Mouse (Mus musculus): ENCODE data around the gene Eml6. TPM values are rescaled to one million over a fixed set of nuclear protein-coding genes. Genes with fewer than 3 reads are reported as not detected.
A peak's percentile ranks its signal among the peaks of the same experiment; 100 is the strongest.

The Eml6 gene
- polyA plus RNA-seq, 1 experiment, result 2.5 TPM

DNA sequence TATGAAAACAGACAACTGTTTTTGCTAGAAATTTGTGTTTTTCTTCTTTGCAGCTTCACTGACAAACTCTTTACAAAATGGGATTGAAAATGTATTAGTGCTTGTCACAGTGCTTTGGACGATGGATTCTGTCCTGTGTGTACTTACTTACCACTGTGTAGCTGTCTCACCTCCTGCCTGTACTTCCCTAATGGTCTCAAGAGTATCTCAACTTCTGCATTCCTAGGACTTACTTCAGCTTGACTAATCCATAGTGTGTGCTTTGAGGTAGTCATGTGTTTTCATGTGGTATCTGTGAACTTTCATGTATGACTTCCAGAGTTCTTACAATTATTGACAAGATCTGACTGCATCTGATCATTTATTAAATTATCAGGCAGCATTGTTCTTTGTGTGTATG is 297.9 kb downstream of the Eml6 start:
- H3K4me3 ChIP-seq (ENCODE audit: insufficient read depth, low read depth, low read length), result no peak overlapping the region
- no peak for DNase-seq
- 79% methylated on average over 1 of the region's 1 CpGs for WGBS
- H3K27ac ChIP-seq (ENCODE audit: insufficient read depth, low read depth, low read length), result no peak overlapping the region
- no peak for TF ChIP-seq CTCF (conservative IDR thresholded peaks at IDR 0.05; ENCODE audit: insufficient read depth, insufficient read length, low read depth, low read length)
- no peak for TF ChIP-seq POLR2A (IDR thresholded peaks at IDR 0.05; ENCODE audit: low read depth, low read length)
- H3K36me3 ChIP-seq (ENCODE audit: control insufficient read depth, insufficient read depth, low read length), result no peaks in the 10 kb centered on the region
- no peaks in the 10 kb centered on the region for H3K4me1 ChIP-seq (ENCODE audit: control insufficient read depth, insufficient read depth, low read length)
- H3K27me3 ChIP-seq (replicated peaks; ENCODE audit: control insufficient read depth, insufficient read depth, low read length), result no peaks in the 10 kb centered on the region

DNA sequence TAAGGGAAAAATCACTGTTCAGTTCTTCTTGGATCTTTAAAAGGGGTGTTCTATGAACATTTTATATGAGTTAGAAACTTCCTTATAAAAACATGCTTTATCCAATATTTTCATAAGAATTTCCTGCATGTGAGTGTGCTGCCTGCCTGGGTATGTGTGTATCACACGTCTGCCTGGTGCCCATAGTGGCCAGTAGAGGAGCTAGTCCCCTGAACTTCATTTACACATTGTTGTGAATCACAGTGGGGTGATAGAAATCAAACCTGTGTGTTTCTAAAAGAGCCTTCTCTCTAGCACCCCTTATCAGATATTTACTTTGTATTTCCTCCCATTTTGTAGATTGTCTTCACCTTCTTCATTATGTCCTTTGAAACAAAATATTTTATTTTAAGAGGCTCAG is 300.2 kb downstream of the Eml6 start:
- WGBS, result 92% methylated on average over 1 of the region's 1 CpGs
- no peak overlapping the region for H3K27ac ChIP-seq (ENCODE audit: insufficient read depth, low read depth, low read length)
- no peak for DNase-seq
- H3K27me3 ChIP-seq (replicated peaks; ENCODE audit: control insufficient read depth, insufficient read depth, low read length), result no peaks in the 10 kb centered on the region
- no peak overlapping the region for H3K4me3 ChIP-seq (ENCODE audit: insufficient read depth, low read depth, low read length)
- TF ChIP-seq POLR2A (IDR thresholded peaks at IDR 0.05; ENCODE audit: low read depth, low read length), result no peak
- TF ChIP-seq CTCF (conservative IDR thresholded peaks at IDR 0.05; ENCODE audit: insufficient read depth, insufficient read length, low read depth, low read length), result no peak
- H3K4me1 ChIP-seq (ENCODE audit: control insufficient read depth, insufficient read depth, low read length), result peaks cover 2% of the 10 kb centered on the region; the same call in 1 of the 2 replicates
- no peaks in the 10 kb centered on the region for H3K36me3 ChIP-seq (ENCODE audit: control insufficient read depth, insufficient read depth, low read length)

DNA sequence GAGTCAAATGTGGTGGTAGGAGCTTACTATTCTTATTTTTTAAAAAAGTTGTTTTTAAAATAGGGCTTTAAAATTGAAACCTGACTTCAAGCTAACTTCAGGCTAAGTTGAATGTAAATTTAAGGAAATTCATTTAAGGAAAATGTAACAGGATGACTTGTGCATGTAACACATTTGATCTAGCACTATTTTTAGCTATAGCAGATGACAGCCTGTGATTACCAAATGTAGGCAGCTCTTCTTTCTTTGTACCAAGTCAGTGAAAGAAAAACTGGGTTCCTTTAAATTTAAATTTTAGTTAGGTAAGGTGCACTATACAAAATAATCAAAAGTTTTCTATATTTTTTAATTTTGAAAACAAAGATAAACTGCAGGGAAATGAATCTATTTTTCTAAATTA is 300.7 kb downstream of the Eml6 start:
- Histone ChIP-seq H3K4me1 (ENCODE audit: control insufficient read depth, insufficient read depth, low read length) (peaks cover 2% of the 10 kb centered on the region; the same call in 1 of the 2 replicates), H3K27me3 (replicated peaks; ENCODE audit: control insufficient read depth, insufficient read depth, low read length) (no peaks in the 10 kb centered on the region), H3K36me3 (ENCODE audit: control insufficient read depth, insufficient read depth, low read length) (no peaks in the 10 kb centered on the region), H3K27ac (ENCODE audit: insufficient read depth, low read depth, low read length) (no peak overlapping the region), H3K4me3 (ENCODE audit: insufficient read depth, low read depth, low read length) (no peak overlapping the region)
- TF ChIP-seq CTCF (conservative IDR thresholded peaks at IDR 0.05; ENCODE audit: insufficient read depth, insufficient read length, low read depth, low read length), result no peak
- no peak for TF ChIP-seq POLR2A (IDR thresholded peaks at IDR 0.05; ENCODE audit: low read depth, low read length)
- DNase-seq, result no peak

DNA sequence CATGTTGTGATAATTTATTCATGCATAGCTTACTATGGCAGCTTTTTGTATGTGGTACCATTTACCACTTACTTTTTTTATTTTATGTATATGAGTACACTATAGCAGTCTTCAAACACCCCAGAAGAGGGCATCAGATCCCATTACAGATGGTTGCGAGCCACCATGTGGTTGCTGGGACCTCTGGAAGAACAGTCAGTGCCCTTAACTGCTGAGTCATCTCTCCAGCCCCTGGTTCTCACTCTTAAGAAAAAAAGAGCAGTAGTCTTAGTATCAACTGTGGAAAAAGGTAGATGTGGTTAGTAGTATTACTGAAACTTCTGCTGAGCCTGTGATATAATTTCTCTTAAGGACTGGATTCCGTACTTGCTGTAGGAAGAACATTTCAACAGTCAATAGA is 301.6 kb downstream of the Eml6 start:
- TF ChIP-seq CTCF (conservative IDR thresholded peaks at IDR 0.05; ENCODE audit: insufficient read depth, insufficient read length, low read depth, low read length) (no peak), POLR2A (IDR thresholded peaks at IDR 0.05; ENCODE audit: low read depth, low read length) (no peak)
- WGBS, result 97% methylated on average over 2 of the region's 2 CpGs
- H3K4me1 ChIP-seq (ENCODE audit: control insufficient read depth, insufficient read depth, low read length), result peaks cover 2% of the 10 kb centered on the region; the same call in 1 of the 2 replicates
- no peak overlapping the region for H3K4me3 ChIP-seq (ENCODE audit: insufficient read depth, low read depth, low read length)
- no peak overlapping the region for H3K27ac ChIP-seq (ENCODE audit: insufficient read depth, low read depth, low read length)
- no peaks in the 10 kb centered on the region for H3K27me3 ChIP-seq (replicated peaks; ENCODE audit: control insufficient read depth, insufficient read depth, low read length)
- no peak for DNase-seq
- no peaks in the 10 kb centered on the region for H3K36me3 ChIP-seq (ENCODE audit: control insufficient read depth, insufficient read depth, low read length)

DNA sequence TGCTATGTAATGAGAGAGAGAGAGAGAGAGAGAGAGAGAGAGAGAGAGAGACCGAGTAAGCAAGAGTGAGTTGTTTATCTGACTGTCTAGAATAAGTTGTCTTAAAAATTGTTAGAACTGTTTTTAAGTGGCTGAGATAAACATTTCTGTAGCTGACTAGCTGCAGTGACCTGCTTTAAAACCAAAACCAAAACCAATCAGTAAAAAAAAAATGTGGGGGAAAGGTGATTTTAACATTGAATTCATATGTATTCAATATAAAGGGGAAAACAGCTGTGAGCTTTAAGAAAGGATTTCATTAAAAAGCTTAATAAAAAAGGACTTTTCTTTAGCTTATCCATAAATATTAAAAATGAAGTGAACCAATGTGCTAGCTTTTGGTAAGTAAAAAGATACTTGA is 306.2 kb downstream of the Eml6 start:
- no peak overlapping the region for H3K27ac ChIP-seq (ENCODE audit: insufficient read depth, low read depth, low read length)
- 48% methylated on average over 1 of the region's 1 CpGs for WGBS
- H3K4me1 ChIP-seq (ENCODE audit: control insufficient read depth, insufficient read depth, low read length), result peaks cover 7% of the 10 kb centered on the region
- no peak overlapping the region for H3K4me3 ChIP-seq (ENCODE audit: insufficient read depth, low read depth, low read length)
- no peaks in the 10 kb centered on the region for H3K27me3 ChIP-seq (replicated peaks; ENCODE audit: control insufficient read depth, insufficient read depth, low read length)
- TF ChIP-seq CTCF (conservative IDR thresholded peaks at IDR 0.05; ENCODE audit: insufficient read depth, insufficient read length, low read depth, low read length) (no peak), POLR2A (IDR thresholded peaks at IDR 0.05; ENCODE audit: low read depth, low read length) (no peak)
- no peak for DNase-seq
- H3K36me3 ChIP-seq (ENCODE audit: control insufficient read depth, insufficient read depth, low read length), result no peaks in the 10 kb centered on the region

DNA sequence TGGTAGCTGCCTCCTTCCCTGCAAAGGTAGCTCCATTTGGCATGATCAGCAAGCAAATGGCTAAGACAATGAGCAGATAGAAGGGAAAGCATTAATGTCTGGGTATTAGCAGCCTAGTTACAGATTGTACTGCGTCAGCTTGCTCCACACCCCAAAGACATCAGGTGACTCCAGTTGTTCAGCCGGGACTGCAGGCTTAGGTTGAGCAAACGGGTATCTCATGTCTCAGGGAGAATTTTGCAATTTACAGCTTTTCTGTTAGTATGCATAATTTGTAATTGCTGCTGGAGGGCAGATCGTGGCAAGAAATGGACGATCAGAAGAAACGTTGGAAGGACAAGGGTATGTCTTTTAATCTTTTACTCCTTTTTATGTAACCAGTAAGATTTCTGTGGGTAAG is 307.3 kb downstream of the Eml6 start:
- DNase-seq, result peak; percentile 69
- WGBS, result 21% methylated on average over 6 of the region's 6 CpGs
- TF ChIP-seq POLR2A (IDR thresholded peaks at IDR 0.05; ENCODE audit: low read depth, low read length), result no peak
- TF ChIP-seq CTCF (conservative IDR thresholded peaks at IDR 0.05; ENCODE audit: insufficient read depth, insufficient read length, low read depth, low read length), result no peak
- Histone ChIP-seq H3K36me3 (ENCODE audit: control insufficient read depth, insufficient read depth, low read length) (no peaks in the 10 kb centered on the region), H3K4me1 (ENCODE audit: control insufficient read depth, insufficient read depth, low read length) (peaks cover 7% of the 10 kb centered on the region), H3K4me3 (ENCODE audit: insufficient read depth, low read depth, low read length) (peak overlapping the region; percentile 30), H3K27me3 (replicated peaks; ENCODE audit: control insufficient read depth, insufficient read depth, low read length) (no peaks in the 10 kb centered on the region), H3K27ac (ENCODE audit: insufficient read depth, low read depth, low read length) (peak overlapping the region; percentile 64; the same call in 1 of the 2 replicates)

DNA sequence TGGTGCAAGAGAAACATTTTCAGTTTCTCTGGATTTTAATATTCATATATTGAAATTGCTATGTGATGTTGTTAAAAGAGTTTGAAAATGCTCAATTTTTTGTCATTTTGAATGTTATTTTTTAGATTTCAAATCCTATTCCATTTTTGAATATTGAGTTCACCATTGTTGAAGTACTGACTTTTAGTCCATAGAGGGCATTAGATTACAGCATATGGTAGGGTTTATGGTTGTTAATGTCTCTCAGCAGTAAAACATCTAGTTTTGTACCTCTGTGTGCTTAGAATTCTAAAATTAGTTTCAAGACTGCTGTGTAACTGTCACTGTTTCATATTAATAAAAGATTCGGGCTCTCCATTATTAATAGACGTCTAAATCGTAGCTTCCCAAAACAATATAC is 310.3 kb downstream of the Eml6 start:
- DNase-seq, result no peak
- Histone ChIP-seq H3K36me3 (ENCODE audit: control insufficient read depth, insufficient read depth, low read length) (no peaks in the 10 kb centered on the region), H3K4me1 (ENCODE audit: control insufficient read depth, insufficient read depth, low read length) (peaks cover 5% of the 10 kb centered on the region), H3K27ac (ENCODE audit: insufficient read depth, low read depth, low read length) (no peak overlapping the region), H3K4me3 (ENCODE audit: insufficient read depth, low read depth, low read length) (no peak overlapping the region), H3K27me3 (replicated peaks; ENCODE audit: control insufficient read depth, insufficient read depth, low read length) (no peaks in the 10 kb centered on the region)
- TF ChIP-seq CTCF (conservative IDR thresholded peaks at IDR 0.05; ENCODE audit: insufficient read depth, insufficient read length, low read depth, low read length) (no peak), POLR2A (IDR thresholded peaks at IDR 0.05; ENCODE audit: low read depth, low read length) (no peak)
- WGBS, result 73% methylated on average over 3 of the region's 3 CpGs

DNA sequence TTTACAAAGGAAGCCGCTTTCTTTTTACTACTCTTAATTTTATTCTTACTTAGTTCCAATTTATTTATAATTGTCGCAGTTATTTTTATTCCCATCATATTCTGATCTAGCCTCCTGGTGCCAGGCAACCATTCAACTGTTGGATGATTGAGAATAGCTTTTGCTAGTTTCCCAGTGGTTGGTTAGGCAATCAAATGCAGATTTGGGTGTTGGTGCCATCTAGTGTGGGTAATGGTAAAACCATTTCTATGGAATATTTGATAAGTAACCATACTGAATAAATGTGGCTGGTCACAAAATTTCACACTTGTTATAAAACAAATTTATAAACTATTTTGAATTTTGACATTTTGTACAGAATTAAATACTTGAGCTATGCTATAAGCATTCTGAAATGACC is 311.0 kb downstream of the Eml6 start:
- TF ChIP-seq POLR2A (IDR thresholded peaks at IDR 0.05; ENCODE audit: low read depth, low read length), result no peak
- TF ChIP-seq CTCF (conservative IDR thresholded peaks at IDR 0.05; ENCODE audit: insufficient read depth, insufficient read length, low read depth, low read length), result peak; percentile 22; the same call in 1 of the 2 replicates
- no peaks in the 10 kb centered on the region for H3K27me3 ChIP-seq (replicated peaks; ENCODE audit: control insufficient read depth, insufficient read depth, low read length)
- WGBS, result 72% methylated on average over 2 of the region's 2 CpGs
- H3K27ac ChIP-seq (ENCODE audit: insufficient read depth, low read depth, low read length), result no peak overlapping the region
- H3K4me3 ChIP-seq (ENCODE audit: insufficient read depth, low read depth, low read length), result no peak overlapping the region
- no peaks in the 10 kb centered on the region for H3K36me3 ChIP-seq (ENCODE audit: control insufficient read depth, insufficient read depth, low read length)
- DNase-seq, result peak; percentile 66
- peaks cover 5% of the 10 kb centered on the region for H3K4me1 ChIP-seq (ENCODE audit: control insufficient read depth, insufficient read depth, low read length)

Data from kidney, adult 2 months (tissue).